Mouse (Mus musculus) hindbrain, embryonic 15.5 days (tissue): ENCODE measurements around the gene Fsip1. TPM values are rescaled to one million over a fixed set of nuclear protein-coding genes. Genes with fewer than 3 reads are reported as not detected.
A peak's percentile ranks its signal among the peaks of the same experiment; 100 is the strongest.
"Not testable (repeated sequence)": the region's sequence is repeated elsewhere in the genome, so short reads cannot be mapped to it uniquely, and the experiment has no call there.

Experiments used
- ATAC-seq: fragments of 200-750 bp; cut with Nextera tagmentation; 2 replicates; pipeline ENCODE4 v1.8.0; 2017; ENCODE audit warnings: low read depth, moderate number of reproducible peaks, moderate TSS enrichment; ENCODE audit not compliant: low FRiP score
- H3K27ac ChIP-seq: fragments of 300-500 bp; sonication (generic); replicated peaks from 2 replicates; pipeline ENCODE4 v1.5.1; 2015; ENCODE audit warnings: mild to moderate bottlenecking, inconsistent platforms
- H3K27me3 ChIP-seq: fragments of 300-500 bp; sonication (generic); 2 replicates; pipeline ENCODE4 v1.6.1; 2015; ENCODE audit warnings: control low read depth, inconsistent platforms
- H3K36me3 ChIP-seq: fragments of 300-500 bp; sonication (generic); 2 replicates; pipeline ENCODE4 v1.6.1; 2015; ENCODE audit warnings: control low read depth, inconsistent platforms
- H3K4me1 ChIP-seq: fragments of 300-500 bp; sonication (generic); replicated peaks from 2 replicates; pipeline ENCODE4 v1.6.1; 2015; ENCODE audit warnings: control low read depth, inconsistent platforms
- H3K4me2 ChIP-seq: fragments of 300-500 bp; sonication (generic); 2 replicates; pipeline ENCODE4 v1.6.1; 2015; ENCODE audit warnings: moderate library complexity, mild to moderate bottlenecking, inconsistent platforms
- H3K4me3 ChIP-seq: fragments of 300-500 bp; sonication (generic); 2 replicates; pipeline ENCODE4 v1.5.1; 2015; ENCODE audit warnings: mild to moderate bottlenecking, inconsistent platforms
- H3K9ac ChIP-seq: fragments of 300-500 bp; sonication (generic); 2 replicates; pipeline ENCODE4 v1.6.1; 2015; ENCODE audit warnings: inconsistent platforms
- H3K9me3 ChIP-seq: fragments of 300-500 bp; sonication (generic); 2 replicates; pipeline ENCODE4 v1.6.1; 2016; ENCODE audit warnings: control low read depth, inconsistent platforms
- WGBS: fragments of 180-500 bp; shearing (Covaris S2); methylation state at CpG from one replicate; pipeline ENCODE4 v1.1.7; 2015; 5-methylcytosine and 5-hydroxymethylcytosine counted together
- polyA plus RNA-seq: library from polyadenylated mRNA; unstranded; fragments of >200 nt; fragmentation: Nextera tagmentation; extraction: Ambion mirVana; gene quantifications from 2 replicates; pipeline ENCODE4 v1.2.1, GENCODE M21; 2015

Gene Fsip1
- 2.8 and 3.4 TPM in 2 replicates for polyA plus RNA-seq

DNA sequence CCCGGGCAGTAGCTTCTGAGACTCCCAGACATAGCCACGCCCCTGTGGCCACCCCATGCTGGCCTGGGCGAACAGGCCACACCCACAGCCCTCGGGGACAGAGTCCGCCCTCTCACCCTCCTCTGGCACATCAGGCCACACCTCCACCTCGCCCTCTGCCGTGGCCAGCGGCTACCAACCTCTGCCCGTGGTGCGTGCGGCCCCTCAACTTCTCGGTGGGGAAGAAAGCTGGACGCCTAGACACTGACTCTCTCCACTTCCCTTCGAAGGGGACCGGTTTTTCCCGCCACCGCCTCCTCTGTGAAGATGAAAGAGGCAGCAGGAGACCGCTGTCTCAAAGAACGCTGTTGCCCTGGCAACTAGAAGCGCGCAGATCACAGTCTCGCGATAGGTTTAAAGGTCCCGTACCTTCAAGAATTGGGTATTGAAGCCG, at the start of gene Fsip1:
Gene Fsip1, minus strand, starts transcription at position 346 of the 433 bp plus-strand sequence.
- Histone ChIP-seq H3K27ac (no peak within 1 kb of the TSS; the same call in 1 of the 2 replicates), H3K36me3 (no peaks in the 10 kb centered on the region), H3K4me1 (peaks cover 15% of the 10 kb centered on the region; the same call in 1 of the 2 replicates), H3K4me2 (peak within 1 kb of the TSS; percentile 71), H3K4me3 (peak within 1 kb of the TSS; percentile 46), H3K27me3 (no peaks in the 10 kb centered on the region; the same call in 1 of the 2 replicates), H3K9ac (peak within 1 kb of the TSS; percentile 23; the same call in 1 of the 2 replicates), H3K9me3 (no peaks in the 10 kb centered on the region)
- ATAC-seq = peak; percentile 87
- 4% methylated on average over 25 of the region's 25 CpGs for WGBS

DNA sequence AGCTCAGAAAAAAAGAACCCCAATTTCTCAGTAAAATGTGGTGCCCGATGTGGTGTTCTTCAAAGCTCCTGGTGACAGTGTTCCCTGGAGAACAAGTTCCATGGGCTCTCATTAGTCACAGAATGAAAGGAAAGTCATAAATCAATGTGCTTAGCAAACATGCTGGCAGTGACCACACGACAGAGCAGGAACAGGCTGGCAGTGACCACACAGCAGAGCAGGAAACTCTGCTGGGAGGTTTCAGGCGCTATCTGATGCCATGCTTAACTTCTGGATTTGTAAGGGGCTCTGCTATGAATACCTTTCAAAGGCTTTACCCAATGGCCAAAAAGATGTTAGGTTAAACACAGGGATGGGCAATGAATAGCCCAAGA, 49.7 kb upstream of the Fsip1 start:
- no peak overlapping the region for H3K4me3 ChIP-seq
- no peaks in the 10 kb centered on the region for H3K27me3 ChIP-seq
- H3K9me3 ChIP-seq = no peaks in the 10 kb centered on the region
- no peak overlapping the region for H3K4me2 ChIP-seq
- no peak overlapping the region for H3K27ac ChIP-seq
- 34% methylated on average over 3 of the region's 3 CpGs for WGBS
- ATAC-seq = no peak
- no peak overlapping the region for H3K9ac ChIP-seq
- H3K36me3 ChIP-seq = no peaks in the 10 kb centered on the region
- peaks cover 3% of the 10 kb centered on the region; the same call in 1 of the 2 replicates for H3K4me1 ChIP-seq

DNA sequence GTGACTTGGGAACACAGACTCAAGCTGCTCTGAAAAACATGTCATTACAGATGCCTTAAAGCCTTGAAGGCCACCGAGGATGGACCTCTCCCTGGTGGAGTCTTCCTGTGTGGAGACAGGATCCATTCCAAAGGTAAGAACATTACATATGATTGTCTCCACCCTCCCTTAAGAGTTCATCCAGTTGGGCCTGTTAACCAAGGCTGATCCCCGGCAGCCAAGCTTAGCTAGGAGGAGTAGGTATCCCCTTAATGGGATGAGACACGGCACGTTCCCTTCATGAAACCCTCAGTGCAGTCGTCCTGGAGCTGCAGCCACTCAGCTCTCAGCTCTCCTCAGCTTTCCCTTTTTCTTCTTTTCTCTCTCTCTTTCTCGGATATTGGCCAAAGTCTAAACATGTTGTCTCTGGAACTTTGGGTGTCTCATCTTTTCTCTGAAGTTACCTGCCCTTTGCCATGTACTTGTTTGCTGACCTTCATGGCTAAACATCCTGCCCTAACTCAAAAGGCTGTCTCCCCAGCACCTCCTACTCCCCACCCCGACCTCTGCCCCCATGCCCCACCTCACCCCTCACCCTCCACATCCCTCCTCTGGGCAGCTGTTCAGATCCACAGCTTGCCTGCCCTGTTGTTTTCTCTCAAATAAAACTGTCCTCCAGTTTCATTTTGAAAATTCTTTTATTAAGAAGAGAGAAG, 49.2 kb upstream of the Fsip1 start:
- no peak overlapping the region for H3K4me3 ChIP-seq
- 78% methylated on average over 7 of the region's 7 CpGs for WGBS
- ATAC-seq = no peak
- no peaks in the 10 kb centered on the region for H3K36me3 ChIP-seq
- H3K4me2 ChIP-seq = no peak overlapping the region
- H3K27ac ChIP-seq = no peak overlapping the region
- peaks cover 3% of the 10 kb centered on the region; the same call in 1 of the 2 replicates for H3K4me1 ChIP-seq
- no peak overlapping the region for H3K9ac ChIP-seq
- H3K9me3 ChIP-seq = no peaks in the 10 kb centered on the region
- H3K27me3 ChIP-seq = no peaks in the 10 kb centered on the region

DNA sequence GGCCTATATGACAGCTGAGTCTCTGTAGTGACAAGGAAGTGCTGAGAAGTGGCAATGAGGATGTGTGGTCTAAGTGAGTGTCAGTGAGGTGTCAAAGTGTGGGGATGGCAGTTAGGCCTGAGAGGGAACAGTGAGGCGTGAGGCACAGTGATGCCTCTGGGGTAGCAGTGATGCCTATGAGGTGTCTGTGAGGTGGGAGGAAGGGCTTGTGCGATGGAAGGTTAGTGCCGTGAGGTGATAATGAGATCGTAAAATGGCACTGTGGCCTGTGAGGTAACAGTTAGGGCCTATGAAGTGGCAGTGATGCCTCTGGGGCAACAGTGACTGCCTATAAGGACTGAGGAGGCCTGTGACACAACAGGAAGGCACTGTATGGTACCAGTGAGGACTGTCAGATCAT, 46.7 kb upstream of the Fsip1 start:
- 83% methylated on average over 4 of the region's 4 CpGs for WGBS
- Histone ChIP-seq H3K36me3 (no peaks in the 10 kb centered on the region), H3K4me2 (no peak overlapping the region), H3K9ac (no peak overlapping the region), H3K9me3 (no peaks in the 10 kb centered on the region), H3K27me3 (no peaks in the 10 kb centered on the region), H3K27ac (no peak overlapping the region), H3K4me1 (no peaks in the 10 kb centered on the region), H3K4me3 (no peak overlapping the region)
- ATAC-seq = no peak

DNA sequence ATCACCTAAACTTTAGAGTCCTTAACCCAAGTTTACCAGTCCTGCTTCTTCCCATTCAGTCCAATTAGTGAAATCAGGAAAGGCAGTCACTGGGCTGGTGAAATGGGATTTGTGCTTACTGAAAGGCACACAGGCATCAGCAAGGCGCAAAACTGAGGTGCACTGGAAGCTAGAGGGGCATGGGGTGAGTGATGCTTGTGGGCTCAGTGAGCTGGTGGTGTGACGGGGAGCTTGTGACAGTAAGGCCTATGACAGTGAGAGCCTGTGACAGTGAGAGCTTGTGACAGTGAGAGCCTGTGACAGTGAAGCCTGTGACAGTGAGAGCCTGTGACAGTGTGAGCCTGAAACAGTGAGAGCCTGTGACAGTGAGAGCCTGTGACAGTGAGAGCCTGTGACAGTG, 44.9 kb upstream of the Fsip1 start:
- H3K9ac ChIP-seq = no peak overlapping the region
- no peak for ATAC-seq
- no peak overlapping the region for H3K4me2 ChIP-seq
- no peak overlapping the region for H3K27ac ChIP-seq
- no peak overlapping the region for H3K4me3 ChIP-seq
- no peaks in the 10 kb centered on the region for H3K4me1 ChIP-seq
- H3K9me3 ChIP-seq = no peaks in the 10 kb centered on the region
- 82% methylated on average over 2 of the region's 2 CpGs for WGBS
- no peaks in the 10 kb centered on the region for H3K27me3 ChIP-seq
- no peaks in the 10 kb centered on the region for H3K36me3 ChIP-seq

DNA sequence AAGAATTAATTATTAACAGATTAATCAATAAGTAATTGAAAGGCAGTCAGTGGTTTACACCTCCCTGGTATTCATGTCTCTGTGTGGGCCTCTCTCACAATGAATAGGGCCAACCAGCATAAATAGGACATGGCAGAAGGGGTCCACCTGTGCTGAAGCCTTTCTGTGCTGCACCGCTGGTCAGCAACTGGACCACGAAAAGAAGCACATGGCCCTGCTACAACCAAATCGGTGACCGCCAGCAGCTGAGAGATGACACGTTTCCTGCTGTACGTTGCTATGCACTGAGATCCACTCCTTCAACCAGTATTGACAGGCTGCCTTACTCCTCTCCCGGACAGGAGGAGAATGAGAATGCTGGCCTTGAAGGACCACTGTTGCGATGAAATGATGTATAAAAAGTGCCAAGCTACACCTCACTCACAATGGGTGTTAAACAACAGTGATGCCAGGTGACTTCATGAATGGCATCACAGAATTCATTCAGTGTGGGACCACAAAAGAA, 44.3 kb upstream of the Fsip1 start:
- 61% methylated on average over 8 of the region's 8 CpGs for WGBS
- H3K27me3 ChIP-seq = no peaks in the 10 kb centered on the region
- H3K27ac ChIP-seq = no peak overlapping the region
- no peak for ATAC-seq
- H3K9me3 ChIP-seq = no peaks in the 10 kb centered on the region
- no peak overlapping the region for H3K4me3 ChIP-seq
- H3K36me3 ChIP-seq = no peaks in the 10 kb centered on the region
- H3K4me2 ChIP-seq = no peak overlapping the region
- no peaks in the 10 kb centered on the region for H3K4me1 ChIP-seq
- H3K9ac ChIP-seq = no peak overlapping the region

DNA sequence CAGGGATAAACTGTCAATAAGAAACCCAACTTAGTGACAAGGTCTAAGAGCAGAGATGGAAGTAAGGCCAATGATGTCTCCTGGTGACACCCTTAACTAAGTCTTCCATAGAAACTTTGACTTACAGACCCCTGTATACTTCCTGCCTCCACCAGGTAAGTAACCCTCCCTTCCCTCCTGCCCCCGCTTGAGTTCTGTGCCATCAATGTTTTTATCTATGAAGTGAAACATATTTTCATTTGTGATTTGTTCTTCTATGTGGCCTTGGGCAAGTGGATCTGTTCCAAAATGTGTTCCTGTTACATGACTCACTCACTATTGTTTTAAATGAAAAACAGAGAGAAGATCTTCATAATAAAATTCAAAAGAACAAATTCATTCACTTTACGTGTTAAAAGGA, 43.2 kb upstream of the Fsip1 start:
- ATAC-seq = no peak
- no peak overlapping the region for H3K27ac ChIP-seq
- H3K4me2 ChIP-seq = no peak overlapping the region
- no peaks in the 10 kb centered on the region for H3K9me3 ChIP-seq
- no peaks in the 10 kb centered on the region for H3K4me1 ChIP-seq
- WGBS = 100% methylated on average over 2 of the region's 2 CpGs
- H3K27me3 ChIP-seq = no peaks in the 10 kb centered on the region
- H3K4me3 ChIP-seq = no peak overlapping the region
- no peak overlapping the region for H3K9ac ChIP-seq
- no peaks in the 10 kb centered on the region for H3K36me3 ChIP-seq

DNA sequence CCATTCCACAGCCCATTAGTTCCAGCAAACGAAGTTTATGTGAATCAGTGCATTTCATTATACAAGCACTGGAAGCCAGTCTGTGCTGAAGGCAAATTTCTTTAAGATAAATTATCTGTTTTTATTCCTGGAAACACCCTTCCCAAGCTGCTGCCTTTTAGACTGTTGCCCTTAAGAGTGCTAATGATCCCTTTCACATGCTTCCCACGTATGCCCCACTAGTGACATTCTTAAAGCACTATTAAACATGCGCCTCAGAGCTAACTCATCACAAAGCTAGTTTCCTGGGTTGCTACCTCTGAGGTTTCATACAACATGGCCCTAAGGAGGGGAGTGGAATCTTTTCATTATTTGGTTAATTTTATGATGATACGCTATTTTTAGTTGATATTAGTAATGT, 41.8 kb upstream of the Fsip1 start:
- Histone ChIP-seq H3K4me2 (no peak overlapping the region), H3K36me3 (no peaks in the 10 kb centered on the region), H3K9me3 (no peaks in the 10 kb centered on the region), H3K9ac (no peak overlapping the region), H3K4me1 (0 out of 2 replicates have a peak, but pooled peaks cover 3% of the 10 kb centered on the region), H3K4me3 (no peak overlapping the region), H3K27me3 (no peaks in the 10 kb centered on the region), H3K27ac (no peak overlapping the region)
- WGBS = 58% methylated on average over 4 of the region's 4 CpGs
- ATAC-seq = no peak

DNA sequence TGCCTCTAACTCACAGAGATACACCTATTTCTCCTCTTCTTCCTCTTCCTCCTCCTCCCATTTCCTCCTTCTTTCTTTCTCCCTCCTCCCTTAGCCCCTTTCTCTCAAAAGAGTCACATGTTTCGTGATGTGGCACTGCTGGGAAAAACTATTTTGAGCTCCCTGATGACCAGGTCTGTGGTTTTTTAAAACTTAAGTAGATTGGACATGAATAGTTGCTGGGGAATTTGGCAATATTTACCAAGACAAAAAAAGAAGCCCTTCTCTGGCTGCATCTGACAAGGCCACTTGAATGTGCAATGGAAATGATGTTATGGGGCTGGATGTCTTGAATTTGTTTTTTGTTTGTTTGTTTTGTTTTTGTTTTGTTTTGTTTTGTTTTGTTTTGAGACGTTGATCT, 41.2 kb upstream of the Fsip1 start:
- Histone ChIP-seq H3K27me3 (no peaks in the 10 kb centered on the region), H3K4me3 (no peak overlapping the region), H3K4me2 (no peak overlapping the region), H3K9ac (no peak overlapping the region), H3K4me1 (0 out of 2 replicates have a peak, but pooled peaks cover 3% of the 10 kb centered on the region), H3K27ac (no peak overlapping the region), H3K36me3 (no peaks in the 10 kb centered on the region), H3K9me3 (no peaks in the 10 kb centered on the region)
- ATAC-seq = no peak
- 76% methylated on average over 2 of the region's 2 CpGs for WGBS

DNA sequence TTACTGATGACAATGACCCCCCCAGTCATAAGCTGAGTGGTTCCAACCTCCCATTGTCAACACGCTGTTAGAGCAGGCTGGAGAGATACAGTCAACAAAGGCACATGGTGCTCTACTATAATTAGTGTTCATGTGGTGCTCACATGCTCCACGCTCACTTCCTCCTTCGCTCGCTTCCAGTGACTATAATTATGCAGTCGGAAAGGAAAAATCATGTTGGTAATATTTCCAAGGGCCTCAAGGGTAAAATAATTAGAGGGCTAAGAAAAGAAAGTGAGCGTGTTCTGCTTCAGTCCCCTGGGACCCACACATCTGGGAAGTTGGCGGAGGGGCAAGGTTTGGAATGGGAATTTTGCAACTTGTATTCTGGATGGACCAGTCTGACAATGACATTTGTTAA, 38.7 kb upstream of the Fsip1 start:
- no peaks in the 10 kb centered on the region for H3K9me3 ChIP-seq
- H3K27ac ChIP-seq = no peak overlapping the region
- no peak overlapping the region for H3K4me2 ChIP-seq
- no peaks in the 10 kb centered on the region for H3K36me3 ChIP-seq
- H3K27me3 ChIP-seq = no peaks in the 10 kb centered on the region
- 0 out of 2 replicates have a peak, but pooled peaks cover 3% of the 10 kb centered on the region for H3K4me1 ChIP-seq
- WGBS = 67% methylated on average over 7 of the region's 7 CpGs
- no peak overlapping the region for H3K4me3 ChIP-seq
- H3K9ac ChIP-seq = no peak overlapping the region
- ATAC-seq = no peak

DNA sequence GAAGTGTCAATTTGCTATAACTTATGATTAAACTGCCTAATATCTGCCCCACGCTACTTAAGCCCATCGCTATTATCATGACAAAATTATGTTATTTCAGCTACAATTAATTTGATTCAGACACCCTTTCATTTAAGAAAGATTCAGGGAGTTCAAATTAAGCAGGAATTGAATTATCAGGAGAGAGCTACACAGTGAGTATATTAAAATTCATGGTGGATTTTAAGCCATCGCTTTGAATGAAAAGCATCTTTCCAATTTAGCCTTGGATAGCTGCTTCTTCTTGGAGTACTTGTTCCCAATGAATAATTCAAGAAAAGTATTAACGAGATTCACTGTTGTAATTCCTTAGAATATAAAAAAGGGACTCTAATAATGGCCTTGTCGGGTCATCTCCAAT, 36.8 kb upstream of the Fsip1 start:
- Histone ChIP-seq H3K4me2 (no peak overlapping the region), H3K4me1 (0 out of 2 replicates have a peak, but pooled peaks cover 3% of the 10 kb centered on the region), H3K36me3 (no peaks in the 10 kb centered on the region), H3K9me3 (no peaks in the 10 kb centered on the region), H3K27me3 (no peaks in the 10 kb centered on the region), H3K9ac (no peak overlapping the region), H3K4me3 (no peak overlapping the region), H3K27ac (0 out of 2 replicates have a peak overlapping the region, but pooled peaks have one; percentile 2)
- ATAC-seq = 0 out of 2 replicates have a peak, but pooled peaks have one; percentile 34
- 64% methylated on average over 5 of the region's 5 CpGs for WGBS

DNA sequence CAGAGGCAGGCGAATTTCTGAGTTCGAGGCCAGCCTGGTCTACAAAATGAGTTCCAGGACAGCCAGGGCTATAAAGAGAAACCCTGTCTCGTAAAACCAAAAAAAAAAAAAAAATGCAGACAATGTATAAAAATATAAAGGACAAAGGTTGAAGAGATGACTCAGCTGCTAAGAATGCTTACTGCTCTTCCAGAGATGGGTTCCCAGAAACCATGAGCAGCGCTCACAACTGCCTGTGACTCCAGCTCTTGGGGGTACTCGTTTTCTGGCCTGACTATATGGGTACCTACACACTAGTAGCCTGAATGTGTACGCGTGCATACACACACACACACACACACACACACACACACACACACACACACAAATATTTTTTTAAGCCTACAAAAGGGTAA, 32.3 kb upstream of the Fsip1 start:
- not testable (repeated sequence) for H3K27me3 ChIP-seq, H3K9me3 ChIP-seq, H3K36me3 ChIP-seq, H3K4me3 ChIP-seq, ATAC-seq, H3K4me1 ChIP-seq, H3K27ac ChIP-seq, H3K4me2 ChIP-seq, H3K9ac ChIP-seq
- 92% methylated on average over 7 of the region's 7 CpGs for WGBS
